Mouse (Mus musculus): ENCODE data around the gene Rab11fip4. TPM values are rescaled to one million over a fixed set of nuclear protein-coding genes. Genes with fewer than 3 reads are reported as not detected.

The Rab11fip4 gene
- polyA plus RNA-seq, 1 experiment, result 40.8 TPM

- Histone ChIP-seq H3K4me3 (ENCODE audit: insufficient read depth, low read depth, low read length) (no peak overlapping the region), H3K27me3 (replicated peaks; ENCODE audit: control insufficient read depth, insufficient read depth, low read length) (no peaks in the 10 kb centered on the region), H3K4me1 (ENCODE audit: control insufficient read depth, insufficient read depth, low read length) (peaks cover 45% of the 10 kb centered on the region), H3K27ac (ENCODE audit: insufficient read depth, low read depth, low read length) (0 out of 2 replicates have a peak overlapping the region, but pooled peaks have one; percentile 6), H3K36me3 (ENCODE audit: control insufficient read depth, insufficient read depth, low read length) (no peaks in the 10 kb centered on the region)
- TF ChIP-seq POLR2A (IDR thresholded peaks at IDR 0.05; ENCODE audit: low read depth, low read length), result no peak
- DNase-seq, result peak; percentile 92
- 49% methylated on average over 5 of the region's 5 CpGs for WGBS
Measured at GRCm38 (mm10) chr11:79673072-79673471, 82.1 kb downstream of the Rab11fip4 start.

- WGBS, result 63% methylated on average over 8 of the region's 8 CpGs
- H3K27ac ChIP-seq (ENCODE audit: insufficient read depth, low read depth, low read length), result no peak overlapping the region
- H3K27me3 ChIP-seq (replicated peaks; ENCODE audit: control insufficient read depth, insufficient read depth, low read length), result no peaks in the 10 kb centered on the region
- peaks cover 45% of the 10 kb centered on the region for H3K4me1 ChIP-seq (ENCODE audit: control insufficient read depth, insufficient read depth, low read length)
- no peaks in the 10 kb centered on the region for H3K36me3 ChIP-seq (ENCODE audit: control insufficient read depth, insufficient read depth, low read length)
- no peak for TF ChIP-seq CTCF (conservative IDR thresholded peaks at IDR 0.05; ENCODE audit: insufficient read depth, insufficient read length, low read depth, low read length)
- no peak for TF ChIP-seq POLR2A (IDR thresholded peaks at IDR 0.05; ENCODE audit: low read depth, low read length)
- DNase-seq, result no peak
- H3K4me3 ChIP-seq (ENCODE audit: insufficient read depth, low read depth, low read length), result no peak overlapping the region
Measured at GRCm38 (mm10) chr11:79673717-79674116, 82.7 kb downstream of the Rab11fip4 start.

GRCm38 (mm10) chr11:79674231-79674630 lies 83.2 kb downstream of the Rab11fip4 start:
- no peaks in the 10 kb centered on the region for H3K36me3 ChIP-seq (ENCODE audit: control insufficient read depth, insufficient read depth, low read length)
- 49% methylated on average over 3 of the region's 3 CpGs for WGBS
- TF ChIP-seq CTCF (conservative IDR thresholded peaks at IDR 0.05; ENCODE audit: insufficient read depth, insufficient read length, low read depth, low read length), result no peak
- no peak for TF ChIP-seq POLR2A (IDR thresholded peaks at IDR 0.05; ENCODE audit: low read depth, low read length)
- H3K27me3 ChIP-seq (replicated peaks; ENCODE audit: control insufficient read depth, insufficient read depth, low read length), result no peaks in the 10 kb centered on the region
- no peak overlapping the region for H3K27ac ChIP-seq (ENCODE audit: insufficient read depth, low read depth, low read length)
- no peak overlapping the region for H3K4me3 ChIP-seq (ENCODE audit: insufficient read depth, low read depth, low read length)
- DNase-seq, result peak; percentile 68
- peaks cover 42% of the 10 kb centered on the region for H3K4me1 ChIP-seq (ENCODE audit: control insufficient read depth, insufficient read depth, low read length)

GRCm38 (mm10) chr11:79674632-79675031 lies 83.6 kb downstream of the Rab11fip4 start:
- peak; percentile 18 for DNase-seq
- TF ChIP-seq CTCF (conservative IDR thresholded peaks at IDR 0.05; ENCODE audit: insufficient read depth, insufficient read length, low read depth, low read length), result no peak
- 54% methylated on average over 7 of the region's 7 CpGs for WGBS
- Histone ChIP-seq H3K4me3 (ENCODE audit: insufficient read depth, low read depth, low read length) (no peak overlapping the region), H3K36me3 (ENCODE audit: control insufficient read depth, insufficient read depth, low read length) (no peaks in the 10 kb centered on the region), H3K4me1 (ENCODE audit: control insufficient read depth, insufficient read depth, low read length) (peaks cover 39% of the 10 kb centered on the region), H3K27ac (ENCODE audit: insufficient read depth, low read depth, low read length) (no peak overlapping the region), H3K27me3 (replicated peaks; ENCODE audit: control insufficient read depth, insufficient read depth, low read length) (no peaks in the 10 kb centered on the region)

GRCm38 (mm10) chr11:79675285-79675684 lies 84.3 kb downstream of the Rab11fip4 start:
- no peak for DNase-seq
- H3K4me1 ChIP-seq (ENCODE audit: control insufficient read depth, insufficient read depth, low read length), result peaks cover 35% of the 10 kb centered on the region
- H3K27me3 ChIP-seq (replicated peaks; ENCODE audit: control insufficient read depth, insufficient read depth, low read length), result no peaks in the 10 kb centered on the region
- no peak overlapping the region for H3K27ac ChIP-seq (ENCODE audit: insufficient read depth, low read depth, low read length)
- no peak overlapping the region for H3K4me3 ChIP-seq (ENCODE audit: insufficient read depth, low read depth, low read length)
- no peak for TF ChIP-seq CTCF (conservative IDR thresholded peaks at IDR 0.05; ENCODE audit: insufficient read depth, insufficient read length, low read depth, low read length)
- TF ChIP-seq POLR2A (IDR thresholded peaks at IDR 0.05; ENCODE audit: low read depth, low read length), result no peak
- H3K36me3 ChIP-seq (ENCODE audit: control insufficient read depth, insufficient read depth, low read length), result no peaks in the 10 kb centered on the region
- WGBS, result 48% methylated on average over 12 of the region's 12 CpGs

GRCm38 (mm10) chr11:79675994-79676393 lies 85.0 kb downstream of the Rab11fip4 start:
- DNase-seq, result no peak
- TF ChIP-seq CTCF (conservative IDR thresholded peaks at IDR 0.05; ENCODE audit: insufficient read depth, insufficient read length, low read depth, low read length) (no peak), POLR2A (IDR thresholded peaks at IDR 0.05; ENCODE audit: low read depth, low read length) (no peak)
- 52% methylated on average over 6 of the region's 6 CpGs for WGBS
- Histone ChIP-seq H3K4me1 (ENCODE audit: control insufficient read depth, insufficient read depth, low read length) (peaks cover 32% of the 10 kb centered on the region), H3K27ac (ENCODE audit: insufficient read depth, low read depth, low read length) (0 out of 2 replicates have a peak overlapping the region, but pooled peaks have one; percentile 4), H3K36me3 (ENCODE audit: control insufficient read depth, insufficient read depth, low read length) (no peaks in the 10 kb centered on the region), H3K4me3 (ENCODE audit: insufficient read depth, low read depth, low read length) (no peak overlapping the region), H3K27me3 (replicated peaks; ENCODE audit: control insufficient read depth, insufficient read depth, low read length) (no peaks in the 10 kb centered on the region)

GRCm38 (mm10) chr11:79676483-79676967 lies 85.5 kb downstream of the Rab11fip4 start:
- no peaks in the 10 kb centered on the region for H3K36me3 ChIP-seq (ENCODE audit: control insufficient read depth, insufficient read depth, low read length)
- H3K27me3 ChIP-seq (replicated peaks; ENCODE audit: control insufficient read depth, insufficient read depth, low read length), result no peaks in the 10 kb centered on the region
- 54% methylated on average over 2 of the region's 2 CpGs for WGBS
- no peak overlapping the region for H3K4me3 ChIP-seq (ENCODE audit: insufficient read depth, low read depth, low read length)
- TF ChIP-seq CTCF (conservative IDR thresholded peaks at IDR 0.05; ENCODE audit: insufficient read depth, insufficient read length, low read depth, low read length), result no peak
- TF ChIP-seq POLR2A (IDR thresholded peaks at IDR 0.05; ENCODE audit: low read depth, low read length), result no peak
- DNase-seq, result no peak
- H3K27ac ChIP-seq (ENCODE audit: insufficient read depth, low read depth, low read length), result 0 out of 2 replicates have a peak overlapping the region, but pooled peaks have one; percentile 4
- peaks cover 29% of the 10 kb centered on the region for H3K4me1 ChIP-seq (ENCODE audit: control insufficient read depth, insufficient read depth, low read length)
